Mouse (Mus musculus) Muller cell, postnatal 12 days (primary cell): Measurements from ENCODE around the gene Tmem94.

Experiments
- DNase-seq: peaks from one replicate; pipeline ENCODE4 v3.0.0-alpha.2; 2015; ENCODE audit errors: inconsistent ontology term

Gene Tmem94

DNA sequence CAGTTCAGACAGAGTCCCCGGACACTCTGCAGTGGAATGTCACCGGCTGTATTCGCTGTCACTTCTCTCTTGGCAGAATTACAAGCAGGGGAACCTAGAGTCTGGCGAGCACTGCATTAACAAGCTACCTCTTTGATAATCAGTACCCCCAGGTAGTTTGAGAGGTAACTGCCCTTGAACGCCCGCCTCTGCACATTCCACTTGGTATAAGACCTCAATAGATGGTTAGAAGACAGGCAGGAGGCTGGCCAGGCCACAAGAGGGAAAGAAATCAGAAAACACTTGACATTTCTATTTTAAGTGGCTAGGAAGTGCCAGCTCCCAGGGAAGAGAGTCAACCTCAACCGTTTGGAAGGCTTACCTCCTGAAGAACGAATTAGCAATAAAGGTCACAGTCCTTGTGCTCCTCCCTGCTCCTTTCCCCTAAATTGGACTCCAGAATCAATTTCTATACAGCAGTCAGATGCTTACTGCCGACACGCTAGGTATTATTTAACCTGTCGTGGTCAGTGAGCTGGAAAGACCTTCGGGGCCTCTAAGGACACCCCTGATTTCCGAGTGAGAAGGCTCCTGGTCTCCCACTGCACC, 1.2 kb downstream of the Tmem94 start:
- peak; percentile 49 for DNase-seq

GRCm38 (mm10) chr11:115766981-115767380, 1.7 kb downstream of the Tmem94 start:
- DNase-seq = no peak

GRCm38 (mm10) chr11:115768896-115769295, 3.7 kb downstream of the Tmem94 start:
- no peak for DNase-seq

GRCm38 (mm10) chr11:115774653-115775052, 9.4 kb downstream of the Tmem94 start:
- DNase-seq = no peak

GRCm38 (mm10) chr11:115775821-115776665, 10.8 kb downstream of the Tmem94 start:
- peak; percentile 59 for DNase-seq

DNA sequence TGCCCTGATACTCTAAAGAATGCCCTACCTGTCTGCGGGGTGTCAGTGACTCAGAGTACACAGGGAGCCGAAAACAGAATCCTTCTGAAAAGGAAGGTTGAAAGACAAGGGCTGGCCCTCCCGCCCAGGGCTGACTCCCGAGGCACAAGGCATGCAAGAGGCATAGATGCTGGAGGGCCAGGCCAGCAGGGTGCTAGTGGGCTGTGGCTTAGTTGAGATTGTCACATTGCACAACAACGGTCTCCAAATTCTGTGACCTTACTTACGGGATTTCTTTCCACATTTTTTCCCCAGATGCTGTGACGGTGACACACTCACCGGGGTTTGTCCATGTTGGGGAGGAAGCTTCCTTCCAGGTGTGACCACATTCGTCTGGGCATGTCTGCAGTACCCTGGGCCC, 11.7 kb downstream of the Tmem94 start:
- no peak for DNase-seq

GRCm38 (mm10) chr11:115777487-115778335, 12.5 kb downstream of the Tmem94 start:
- no peak for DNase-seq

DNA sequence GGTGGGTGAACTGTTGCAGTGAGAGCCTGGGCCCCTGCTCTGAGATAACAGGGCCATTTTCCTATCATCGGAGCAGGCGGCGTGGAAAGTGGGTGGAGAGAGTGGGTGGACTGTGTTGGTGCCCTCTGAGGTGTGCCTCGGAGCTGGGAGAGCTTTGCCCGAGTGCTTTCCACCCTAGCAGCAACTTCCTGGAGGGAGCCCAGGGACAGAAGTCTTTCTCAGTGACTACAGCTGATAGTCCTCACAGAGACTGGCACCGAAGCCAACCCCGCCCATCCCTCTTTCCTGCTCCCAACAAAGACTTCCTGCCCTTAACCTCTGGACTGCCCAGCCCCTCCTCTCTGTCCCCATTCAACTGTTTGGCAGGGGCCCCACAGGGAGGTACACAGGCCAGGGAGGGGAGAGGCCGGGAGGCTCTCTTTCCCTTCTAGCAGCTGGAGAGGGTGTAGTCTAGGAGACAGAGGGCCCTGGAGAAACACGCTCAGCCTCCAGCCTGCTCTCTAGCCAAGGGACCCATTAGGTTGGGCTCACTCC, 13.9 kb downstream of the Tmem94 start:
- peak; percentile 74 for DNase-seq

DNA sequence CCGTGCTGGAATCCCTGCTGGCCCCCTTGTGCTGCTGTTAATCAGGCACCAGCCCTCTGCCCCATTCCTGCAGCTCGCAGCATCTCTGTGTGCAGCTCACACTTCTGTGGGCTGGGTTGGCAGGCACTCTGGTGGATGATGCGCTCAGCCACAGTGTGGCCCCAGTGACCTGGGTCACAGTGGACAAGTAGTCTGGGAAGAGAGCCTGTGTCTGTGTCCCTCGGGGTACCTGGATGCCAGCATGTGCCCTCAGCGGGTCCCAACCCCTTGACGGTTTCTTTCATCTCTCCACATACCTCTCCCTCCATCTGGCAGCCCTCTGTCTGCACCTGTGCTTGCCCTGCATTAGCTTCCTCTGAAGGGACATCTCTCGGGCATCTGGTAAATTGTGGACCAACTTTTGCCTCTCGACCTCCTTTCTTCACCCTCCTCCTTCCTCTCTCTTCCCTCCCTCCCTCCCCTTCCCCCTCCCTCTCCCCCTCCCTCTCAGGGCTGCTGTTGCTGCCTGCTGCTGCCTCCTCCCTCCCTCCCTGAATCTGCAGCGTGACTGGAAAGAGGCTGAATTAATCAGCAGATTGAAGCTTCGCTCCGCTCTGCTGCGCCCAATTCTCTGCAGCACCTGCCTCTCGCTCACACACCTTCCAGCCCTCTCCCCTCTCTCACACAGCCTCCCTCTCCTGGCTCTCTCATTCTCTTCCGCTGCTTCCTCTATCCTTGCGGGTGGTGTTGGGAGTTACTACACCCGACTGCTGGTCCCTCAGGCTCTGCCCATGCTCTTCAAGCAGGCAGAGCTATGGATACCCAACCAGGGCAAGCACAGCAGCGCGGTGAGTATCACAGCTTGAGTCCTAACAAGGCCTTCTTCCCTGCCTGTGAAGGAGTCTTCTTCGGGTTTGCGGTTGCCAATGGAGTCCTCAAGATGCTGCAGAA, 15.2 kb downstream of the Tmem94 start:
- peak; percentile 72 for DNase-seq

GRCm38 (mm10) chr11:115786473-115786872, 21.2 kb downstream of the Tmem94 start:
- DNase-seq = no peak

DNA sequence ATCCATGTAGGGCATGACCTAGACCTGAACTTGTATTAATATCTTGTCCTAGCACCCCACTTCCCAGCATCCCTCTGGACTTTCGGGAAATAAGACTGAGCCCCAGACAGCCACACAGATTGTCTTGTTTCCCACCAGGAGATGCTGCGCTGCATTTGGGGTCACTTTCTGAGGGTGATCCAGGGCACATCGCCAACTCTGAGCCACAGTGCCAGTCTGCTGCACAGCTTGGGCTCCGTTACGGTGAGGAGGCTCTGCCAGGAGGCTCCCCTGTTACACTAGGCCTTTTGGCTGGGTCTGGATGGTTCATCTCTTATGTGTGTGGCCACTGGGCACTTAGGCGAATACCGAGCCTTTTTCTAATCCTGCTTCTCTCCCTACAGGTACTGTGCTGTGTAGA, 24.6 kb downstream of the Tmem94 start:
- DNase-seq = no peak

GRCm38 (mm10) chr11:115791919-115792318, 26.7 kb downstream of the Tmem94 start:
- no peak for DNase-seq

DNA sequence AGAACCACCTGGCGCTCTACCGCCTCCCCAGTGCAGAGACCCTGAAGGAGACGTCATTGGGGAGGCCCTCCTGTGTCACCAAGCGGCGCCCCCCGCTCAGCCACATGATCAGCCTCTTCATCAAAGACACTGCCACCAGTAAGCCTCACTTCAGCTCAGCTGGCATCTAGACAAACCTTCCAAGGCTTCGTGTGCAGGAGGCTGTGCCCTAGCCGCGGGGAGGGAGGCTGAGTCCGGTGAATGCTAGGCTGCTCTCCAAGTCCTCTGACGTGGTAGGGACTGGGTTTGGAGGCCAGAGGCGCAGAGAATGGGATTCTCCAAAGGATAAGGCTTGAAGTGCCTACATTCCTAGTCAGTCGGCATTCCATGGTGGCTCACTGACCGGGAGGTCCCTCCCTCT, 27.1 kb downstream of the Tmem94 start:
- DNase-seq = no peak

GRCm38 (mm10) chr11:115796898-115797297, 31.7 kb downstream of the Tmem94 start:
- no peak for DNase-seq

- no peak for DNase-seq
Measured at GRCm38 (mm10) chr11:115797665-115798064, 32.4 kb downstream of the Tmem94 start.

DNA sequence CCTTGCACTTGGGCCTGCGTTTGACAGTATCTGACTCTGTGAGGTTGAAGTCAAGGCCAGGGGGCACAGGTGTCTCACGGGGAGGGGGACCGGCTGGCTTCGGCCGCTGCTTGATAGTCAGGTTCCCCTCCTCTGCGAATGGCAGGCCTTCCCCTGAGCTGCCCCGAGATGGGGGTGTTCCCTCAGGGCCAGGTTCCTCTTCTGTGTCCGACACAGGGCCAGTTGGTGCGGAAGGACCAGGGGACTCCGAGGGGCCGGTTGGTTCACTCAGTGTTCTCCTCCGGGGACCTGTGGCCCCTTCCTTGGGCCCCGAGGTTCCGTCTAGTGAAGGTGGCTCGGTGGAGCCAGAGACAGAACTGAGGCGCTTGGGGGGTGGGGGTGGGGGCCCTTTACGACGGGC, 35.7 kb downstream of the Tmem94 start:
- DNase-seq = no peak

DNA sequence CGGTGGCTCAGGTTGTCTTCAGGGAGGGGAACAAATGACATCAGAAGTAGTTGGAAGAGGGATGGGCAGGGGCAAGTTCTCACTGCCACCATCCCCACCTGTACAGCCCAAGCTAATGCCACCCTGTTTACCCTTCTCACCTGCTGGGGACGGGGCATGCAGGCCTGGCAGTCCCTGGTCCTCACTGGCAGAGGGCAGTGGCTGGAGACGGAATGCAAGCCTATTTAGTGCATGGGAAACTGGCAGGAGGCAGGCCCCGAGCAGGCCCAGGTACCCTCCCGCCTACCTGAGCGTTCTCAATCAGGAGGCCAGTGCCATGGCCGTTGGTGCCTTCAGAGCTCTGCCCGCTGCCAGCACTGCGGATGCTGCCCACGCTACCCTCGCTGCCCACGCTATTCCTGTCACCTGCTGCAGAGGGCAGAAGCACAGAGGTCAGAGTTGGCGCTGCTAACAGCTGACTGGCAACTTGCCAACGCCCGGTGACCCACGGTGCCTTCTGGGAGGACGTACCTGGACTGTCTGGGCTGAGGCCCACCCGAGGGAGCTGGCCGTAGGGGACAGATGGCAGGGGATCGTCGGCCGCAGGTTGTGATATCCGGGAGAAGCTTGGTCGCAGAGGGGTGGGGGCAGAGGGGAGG, 38.0 kb downstream of the Tmem94 start:
- no peak for DNase-seq

DNA sequence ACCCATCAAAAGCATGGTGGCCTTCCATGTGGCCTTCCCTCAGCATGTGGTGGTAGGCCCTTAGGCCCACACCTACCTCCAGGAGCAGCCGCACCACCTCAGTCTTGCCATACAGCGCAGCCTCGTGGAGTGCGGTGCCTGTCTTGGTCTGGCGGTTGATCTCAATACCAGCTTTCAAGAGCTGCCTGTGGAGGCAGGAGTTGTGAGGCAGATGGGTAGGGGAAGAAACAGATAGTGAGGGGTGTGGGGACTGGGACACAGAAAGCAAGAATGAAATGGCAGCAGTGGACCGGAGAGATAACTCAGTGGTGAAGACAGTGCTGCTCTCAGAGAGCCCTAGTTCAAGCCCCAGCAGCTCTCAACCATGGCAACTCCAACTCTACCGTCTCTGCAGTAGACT, 39.8 kb downstream of the Tmem94 start:
- DNase-seq = no peak

DNA sequence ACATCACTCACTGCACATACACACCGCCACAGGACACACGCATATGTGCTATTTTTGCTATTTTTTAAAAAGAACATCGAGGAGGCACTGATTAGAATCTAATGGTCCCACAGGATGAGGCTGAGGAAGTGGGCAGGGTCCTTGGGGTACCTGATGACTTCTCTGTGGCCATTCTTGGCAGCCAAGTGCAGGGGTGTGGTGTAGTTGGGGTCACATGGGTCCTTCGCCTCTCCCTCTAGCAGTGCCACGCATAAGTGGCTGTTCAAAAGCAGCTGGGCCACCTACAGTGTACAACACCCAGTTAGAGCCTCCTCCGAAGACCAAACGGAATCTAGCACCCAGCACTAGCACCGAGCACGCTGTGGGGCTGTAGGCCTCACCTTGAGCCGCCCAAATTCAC, 40.9 kb downstream of the Tmem94 start:
- no peak for DNase-seq

- DNase-seq = no peak
Measured at GRCm38 (mm10) chr11:115807306-115807705, 42.1 kb downstream of the Tmem94 start.

GRCm38 (mm10) chr11:115807971-115808370, 42.7 kb downstream of the Tmem94 start:
- DNase-seq = peak; percentile 61
